Mouse (Mus musculus): ENCODE results near the gene Cd22. TPM values are rescaled to one million over a fixed set of nuclear protein-coding genes. Genes with fewer than 3 reads are reported as not detected.
"Not testable (repeated sequence)": the region's sequence is repeated elsewhere in the genome, so short reads cannot be mapped to it uniquely, and the experiment has no call there.

Cd22 gene
- polyA plus RNA-seq, 1 experiment: 0.81 TPM

- no peak for DNase-seq (ENCODE audit: low read depth)
These were observed 16.8 kb downstream of the Cd22 start for GRCm38 (mm10) chr7:30863386-30863785.

GRCm38 (mm10) chr7:30861464-30861863 is 18.7 kb downstream of the Cd22 start, which contains the start of gene Ffar1:
Ffar1 (minus strand) TSS chr7:30861564.
- no peak for DNase-seq (ENCODE audit: low read depth)

GRCm38 (mm10) chr7:30859635-30860402 is 20.3 kb downstream of the Cd22 start:
- no peak for DNase-seq (ENCODE audit: low read depth)

- peak; percentile 16 for DNase-seq (ENCODE audit: low read depth)
These were observed 20.9 kb downstream of the Cd22 start for GRCm38 (mm10) chr7:30859290-30859634.

GRCm38 (mm10) chr7:30857746-30858145 is 22.4 kb downstream of the Cd22 start:
- no peak for DNase-seq (ENCODE audit: low read depth)

GRCm38 (mm10) chr7:30856078-30856477 is 24.1 kb downstream of the Cd22 start, which contains the start of gene Ffar3:
Ffar3 (minus strand) TSS chr7:30856178.
- no peak for DNase-seq (ENCODE audit: low read depth)

GRCm38 (mm10) chr7:30851421-30851820 is 28.7 kb downstream of the Cd22 start:
- no peak for DNase-seq (ENCODE audit: low read depth)

- no peak for DNase-seq (ENCODE audit: low read depth)
These were observed 32.2 kb downstream of the Cd22 start for GRCm38 (mm10) chr7:30847934-30848333.

- no peak for DNase-seq (ENCODE audit: low read depth)
These were observed 32.8 kb downstream of the Cd22 start for GRCm38 (mm10) chr7:30847386-30847785.

- no peak for DNase-seq (ENCODE audit: low read depth)
These were observed 33.6 kb downstream of the Cd22 start for GRCm38 (mm10) chr7:30846505-30847053.

GRCm38 (mm10) chr7:30844676-30845297 is 35.4 kb downstream of the Cd22 start:
- no peak for DNase-seq (ENCODE audit: low read depth)

GRCm38 (mm10) chr7:30842092-30842491 is 38.0 kb downstream of the Cd22 start:
- DNase-seq (ENCODE audit: low read depth): no peak

GRCm38 (mm10) chr7:30841379-30841778 is 38.8 kb downstream of the Cd22 start:
- no peak for DNase-seq (ENCODE audit: low read depth)

- no peak for DNase-seq (ENCODE audit: low read depth)
These were observed 39.8 kb downstream of the Cd22 start for GRCm38 (mm10) chr7:30840306-30840705.

- no peak for DNase-seq (ENCODE audit: low read depth)
These were observed 42.9 kb downstream of the Cd22 start for GRCm38 (mm10) chr7:30837277-30837676.

GRCm38 (mm10) chr7:30832684-30833083 is 47.5 kb downstream of the Cd22 start:
- not testable (repeated sequence) for DNase-seq (ENCODE audit: low read depth)

- DNase-seq (ENCODE audit: low read depth): no peak
These were observed 47.9 kb downstream of the Cd22 start for GRCm38 (mm10) chr7:30832261-30832660.

GRCm38 (mm10) chr7:30829428-30829827 is 50.7 kb downstream of the Cd22 start:
- DNase-seq (ENCODE audit: low read depth): no peak

- not testable (repeated sequence) for DNase-seq (ENCODE audit: low read depth)
These were observed 51.3 kb downstream of the Cd22 start for GRCm38 (mm10) chr7:30828871-30829270.

GRCm38 (mm10) chr7:30826660-30827059 is 53.5 kb downstream of the Cd22 start:
- DNase-seq (ENCODE audit: low read depth): no peak

GRCm38 (mm10) chr7:30824306-30824705 is 55.8 kb downstream of the Cd22 start:
- no peak for DNase-seq (ENCODE audit: low read depth)

GRCm38 (mm10) chr7:30823675-30824074 is 56.5 kb downstream of the Cd22 start, which contains the start of gene Ffar2:
Ffar2 (minus strand) TSS chr7:30823775.
- DNase-seq (ENCODE audit: low read depth): no peak

GRCm38 (mm10) chr7:30821532-30821931 is 58.6 kb downstream of the Cd22 start:
- no peak for DNase-seq (ENCODE audit: low read depth)

Data from gonadal fat pad, adult 2 months (tissue).